Mouse (Mus musculus) heart, embryonic 14.5 days (tissue): ENCODE results near the gene Gm20431. TPM values are rescaled to one million over a fixed set of nuclear protein-coding genes. Genes with fewer than 3 reads are reported as not detected.

Experiments
- ATAC-seq: fragments of 200-750 bp; cut with Nextera tagmentation; 2 replicates; pipeline ENCODE4 v1.8.0; 2017; ENCODE audit warnings: low read depth, moderate TSS enrichment; ENCODE audit not compliant: insufficient number of reproducible peaks, insufficient read depth, low FRiP score
- H3K27ac ChIP-seq, 2 experiments: fragments of 200-500 bp in 1 of 2; fragments of 300-500 bp in 1 of 2; sonication (generic) in 1 of 2; replicated peaks in 1 of 2; 2 replicates each; pipeline ENCODE4 v1.5.1; 2012 to 2014; ENCODE audit warnings: low read depth in 2 of 2, low read length in 2 of 2, control low read depth in 1 of 2, mild to moderate bottlenecking in 1 of 2, mixed read lengths in 1 of 2; ENCODE audit not compliant: control insufficient read depth in 1 of 2, insufficient read depth in 1 of 2
- H3K27me3 ChIP-seq: fragments of 300-500 bp; sonication (generic); 2 replicates; pipeline ENCODE4 v1.6.1; 2014; ENCODE audit warnings: mild to moderate bottlenecking, low read length, control low read depth; ENCODE audit not compliant: control insufficient read depth, insufficient read depth
- H3K36me3 ChIP-seq: fragments of 300-500 bp; sonication (generic); 2 replicates; pipeline ENCODE4 v1.6.1; 2014; ENCODE audit warnings: mild to moderate bottlenecking, control low read depth, low read length, mixed read lengths; ENCODE audit not compliant: control insufficient read depth, insufficient read depth
- H3K4me1 ChIP-seq, 2 experiments: fragments of 200-500 bp in 1 of 2; fragments of 300-500 bp in 1 of 2; sonication (generic) in 1 of 2; 2 replicates each; pipeline ENCODE4 v1.6.1; 2012 to 2014; ENCODE audit warnings: low read length in 2 of 2, control low read depth in 1 of 2, mixed read lengths in 1 of 2; ENCODE audit not compliant: control insufficient read depth in 2 of 2, insufficient read depth in 2 of 2
- H3K4me2 ChIP-seq: fragments of 300-500 bp; sonication (generic); 2 replicates; pipeline ENCODE4 v1.6.1; 2014; ENCODE audit warnings: mild to moderate bottlenecking, low read length
- H3K4me3 ChIP-seq, 2 experiments: fragments of 200-500 bp in 1 of 2; fragments of 300-500 bp in 1 of 2; sonication (generic) in 1 of 2; 2 replicates each; pipeline ENCODE4 v1.5.1; 2012 to 2014; ENCODE audit warnings: low read length in 2 of 2, mild to moderate bottlenecking in 2 of 2, control low read depth in 1 of 2, low read depth in 1 of 2, moderate library complexity in 1 of 2; ENCODE audit not compliant: control insufficient read depth in 1 of 2, insufficient read depth in 1 of 2
- H3K9ac ChIP-seq: fragments of 300-500 bp; sonication (generic); 2 replicates; pipeline ENCODE4 v1.6.1; 2014; ENCODE audit warnings: mild to moderate bottlenecking, low read length
- H3K9me3 ChIP-seq: fragments of 300-500 bp; sonication (generic); 2 replicates; pipeline ENCODE4 v1.6.1; 2016; ENCODE audit warnings: low read length, control low read depth; ENCODE audit not compliant: control insufficient read depth
- WGBS: fragments of 180-500 bp; shearing (Covaris S2); extraction: QIAGEN DNeasy Blood & Tissue Kit; methylation state at CpG from one replicate; pipeline ENCODE4 v1.1.7; 2014; 5-methylcytosine and 5-hydroxymethylcytosine counted together
- polyA plus RNA-seq: library from polyadenylated mRNA; unstranded; fragments of >200 nt; fragmentation: Nextera tagmentation; extraction: Ambion mirVana; gene quantifications from 2 replicates; pipeline ENCODE4 v1.2.1, GENCODE M21; 2014

Gene Gm20431
- polyA plus RNA-seq, 1 experiment from 2014 or later: 0.19 TPM

DNA sequence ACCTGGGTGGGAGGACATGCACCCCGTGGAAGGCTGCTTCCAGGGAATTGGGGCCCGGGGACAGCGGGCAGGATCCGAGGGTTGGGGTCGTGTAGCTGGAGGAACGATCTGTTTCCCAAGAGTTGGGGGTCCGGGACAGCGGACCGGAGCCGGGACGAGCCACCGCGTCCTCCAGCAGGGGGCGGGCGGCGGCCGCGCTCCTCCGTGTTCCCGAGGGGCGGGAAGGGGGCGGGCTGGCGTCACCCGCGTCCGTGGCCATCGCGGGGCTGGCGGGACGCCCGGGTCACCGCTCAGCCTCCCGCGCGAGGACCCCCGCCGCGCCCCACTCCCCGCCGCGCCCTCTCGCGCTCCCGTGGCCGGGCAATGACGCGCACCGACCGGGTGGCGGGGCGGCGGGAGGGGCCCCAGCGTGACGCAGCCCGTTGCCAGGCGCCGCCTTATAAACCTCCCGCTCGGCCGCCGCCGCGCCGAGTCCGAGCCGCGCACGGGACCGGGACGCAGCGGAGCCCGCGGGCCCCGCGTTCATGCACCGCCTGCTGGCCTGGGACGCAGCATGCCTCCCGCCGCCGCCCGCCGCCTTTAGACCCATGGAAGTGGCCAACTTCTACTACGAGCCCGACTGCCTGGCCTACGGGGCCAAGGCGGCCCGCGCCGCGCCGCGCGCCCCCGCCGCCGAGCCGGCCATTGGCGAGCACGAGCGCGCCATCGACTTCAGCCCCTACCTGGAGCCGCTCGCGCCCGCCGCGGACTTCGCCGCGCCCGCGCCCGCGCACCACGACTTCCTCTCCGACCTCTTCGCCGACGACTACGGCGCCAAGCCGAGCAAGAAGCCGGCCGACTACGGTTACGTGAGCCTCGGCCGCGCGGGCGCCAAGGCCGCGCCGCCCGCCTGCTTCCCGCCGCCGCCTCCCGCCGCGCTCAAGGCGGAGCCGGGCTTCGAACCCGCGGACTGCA, 27.5 kb upstream of the Gm20431 start, which contains the start of gene Cebpb:
Gene Cebpb, plus strand, starts transcription at position 418 of the 954 bp plus-strand sequence.
- WGBS: under 1% methylated on average over 99 of the region's 147 CpGs
- H3K36me3 ChIP-seq: no peaks in the 10 kb centered on the region
- peak within 1 kb of the TSS; percentile 84 for H3K9ac ChIP-seq
- H3K9me3 ChIP-seq: no peaks in the 10 kb centered on the region
- H3K4me2 ChIP-seq: peak within 1 kb of the TSS; percentile 98
- peak within 1 kb of the TSS; percentile 56 to 79 for H3K27ac ChIP-seq
- ATAC-seq: peak; percentile 55
- H3K4me1 ChIP-seq: peaks cover 6 to 9% of the 10 kb centered on the region in 2 experiments; a peak in 3 of 4 replicates
- H3K27me3 ChIP-seq: 0 out of 2 replicates have a peak, but pooled peaks cover 9% of the 10 kb centered on the region
- H3K4me3 ChIP-seq: peak within 1 kb of the TSS; percentile 63 to 74

DNA sequence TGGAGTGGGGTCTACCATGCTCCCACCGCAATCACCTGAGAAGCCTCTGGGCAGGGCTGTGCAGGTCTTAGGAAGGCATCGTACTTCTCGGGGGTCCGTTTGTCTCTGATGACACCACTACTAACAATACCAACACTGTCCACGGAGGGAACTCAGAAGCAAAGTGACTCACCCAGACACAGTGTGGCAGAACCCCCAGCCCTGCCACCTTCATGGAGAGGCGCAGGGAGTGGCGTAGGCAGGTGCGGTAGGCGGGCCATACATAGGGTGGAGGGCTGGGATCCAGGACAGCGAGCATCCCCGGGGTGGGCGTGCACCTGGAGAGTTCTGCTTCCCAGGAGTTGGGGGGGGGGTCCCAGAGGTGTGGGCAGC, 26.8 kb upstream of the Gm20431 start:
- H3K27me3 ChIP-seq: 0 out of 2 replicates have a peak, but pooled peaks cover 9% of the 10 kb centered on the region
- H3K4me3 ChIP-seq: peak overlapping the region; percentile 63 to 74
- H3K9ac ChIP-seq: peak overlapping the region; percentile 84; the same call in 1 of the 2 replicates
- H3K27ac ChIP-seq: no peak overlapping the region
- peaks cover 6 to 9% of the 10 kb centered on the region in 2 experiments; a peak in 3 of 4 replicates for H3K4me1 ChIP-seq
- ATAC-seq: 0 out of 2 replicates have a peak, but pooled peaks have one; percentile 18
- H3K36me3 ChIP-seq: no peaks in the 10 kb centered on the region
- H3K4me2 ChIP-seq: peak overlapping the region; percentile 98
- WGBS: 31% methylated on average over 11 of the region's 12 CpGs
- H3K9me3 ChIP-seq: no peaks in the 10 kb centered on the region

DNA sequence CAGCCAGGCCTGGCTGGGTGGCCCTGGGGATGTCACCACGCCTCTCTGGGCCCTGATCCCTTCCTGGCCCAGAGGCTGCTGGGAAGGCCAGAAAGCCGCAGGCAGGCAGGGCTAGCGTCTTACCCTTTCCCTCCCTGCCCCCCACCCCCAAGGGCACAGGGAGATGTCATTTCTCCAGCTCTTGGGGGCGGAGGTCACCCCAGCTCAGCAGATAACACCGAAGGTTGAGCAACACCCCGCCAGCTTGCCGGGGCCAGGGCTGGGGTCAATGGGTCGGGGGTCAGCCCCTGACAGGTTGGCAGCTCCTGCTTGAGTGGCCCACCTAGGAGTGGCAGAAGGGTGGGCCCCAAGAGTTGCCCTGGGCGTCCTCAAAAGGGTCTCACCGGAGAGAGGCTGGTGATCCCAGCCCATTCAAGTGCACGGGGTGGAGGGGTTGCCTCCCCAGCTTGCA, 26.4 kb upstream of the Gm20431 start:
- Histone ChIP-seq H3K9me3 (no peaks in the 10 kb centered on the region), H3K4me3 (no peak overlapping the region), H3K9ac (no peak overlapping the region), H3K27ac (no peak overlapping the region), H3K4me2 (no peak overlapping the region), H3K27me3 (0 out of 2 replicates have a peak, but pooled peaks cover 9% of the 10 kb centered on the region), H3K36me3 (no peaks in the 10 kb centered on the region), H3K4me1 (peaks cover 6 to 9% of the 10 kb centered on the region in 2 experiments; a peak in 3 of 4 replicates)
- no peak for ATAC-seq
- 66% methylated on average over 11 of the region's 11 CpGs for WGBS

- Histone ChIP-seq H3K4me1 (peaks cover 6 to 9% of the 10 kb centered on the region in 2 experiments; a peak in 3 of 4 replicates), H3K9ac (no peak overlapping the region), H3K27ac (no peak overlapping the region), H3K9me3 (no peaks in the 10 kb centered on the region), H3K4me2 (no peak overlapping the region), H3K36me3 (no peaks in the 10 kb centered on the region), H3K4me3 (no peak overlapping the region), H3K27me3 (0 out of 2 replicates have a peak, but pooled peaks cover 9% of the 10 kb centered on the region)
- ATAC-seq: no peak
- WGBS: 96% methylated on average over 4 of the region's 4 CpGs
These were observed 25.9 kb upstream of the Gm20431 start for GRCm38 (mm10) chr2:167687250-167687586.

DNA sequence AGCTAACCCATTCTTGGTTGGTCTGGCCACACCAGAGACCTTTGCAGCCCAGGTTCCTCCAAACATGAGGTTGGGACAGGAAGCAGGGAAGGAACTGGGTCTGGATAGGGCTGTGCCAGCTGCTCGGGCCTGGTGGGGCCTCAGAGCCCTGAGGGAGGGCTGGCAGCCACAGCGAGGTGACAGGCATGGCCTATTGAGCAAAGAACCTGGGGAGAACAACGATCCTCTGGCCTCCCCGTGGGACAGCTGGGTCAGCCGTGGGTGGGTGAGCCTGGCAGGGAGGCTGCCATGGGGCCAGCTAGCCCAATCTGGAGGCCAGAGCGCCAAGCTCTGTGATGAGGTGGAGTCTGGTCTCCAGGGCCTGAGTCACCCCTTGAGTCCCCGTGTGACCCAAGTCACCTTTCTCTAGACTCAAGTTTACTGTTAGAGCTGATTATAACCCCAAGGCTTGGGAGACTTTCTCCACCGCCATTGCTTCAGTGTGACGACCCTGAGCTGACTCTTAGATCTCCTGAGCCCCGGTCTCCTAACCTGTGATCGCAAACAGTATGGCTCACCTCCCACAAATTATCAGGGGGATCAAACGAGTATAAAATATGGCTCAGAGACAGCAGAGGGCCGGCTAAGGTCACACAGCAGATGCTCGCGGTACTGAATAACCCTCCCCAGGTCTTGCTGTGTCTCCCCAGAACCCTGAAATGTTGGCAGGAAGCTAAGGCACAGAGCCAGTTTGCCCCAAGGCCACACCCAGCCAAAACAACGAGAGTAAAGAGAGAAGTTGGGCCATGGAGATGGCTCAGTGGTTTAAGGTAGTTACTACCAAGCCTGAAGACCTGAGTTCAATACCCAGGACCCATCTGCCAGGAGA, 25.3 kb upstream of the Gm20431 start:
- H3K36me3 ChIP-seq: no peaks in the 10 kb centered on the region
- 82% methylated on average over 16 of the region's 16 CpGs for WGBS
- no peak overlapping the region for H3K27ac ChIP-seq
- H3K4me1 ChIP-seq: peaks cover 6 to 9% of the 10 kb centered on the region in 2 experiments; a peak in 3 of 4 replicates
- 0 out of 2 replicates have a peak, but pooled peaks cover 9% of the 10 kb centered on the region for H3K27me3 ChIP-seq
- H3K4me3 ChIP-seq: no peak overlapping the region
- H3K4me2 ChIP-seq: no peak overlapping the region
- no peaks in the 10 kb centered on the region for H3K9me3 ChIP-seq
- no peak for ATAC-seq
- no peak overlapping the region for H3K9ac ChIP-seq

- Histone ChIP-seq H3K9me3 (no peaks in the 10 kb centered on the region), H3K27ac (no peak overlapping the region), H3K4me2 (no peak overlapping the region), H3K27me3 (0 out of 2 replicates have a peak, but pooled peaks cover 9% of the 10 kb centered on the region), H3K4me3 (no peak overlapping the region), H3K4me1 (peaks cover 4 to 5% of the 10 kb centered on the region in 2 experiments; a peak in 3 of 4 replicates), H3K36me3 (no peaks in the 10 kb centered on the region), H3K9ac (no peak overlapping the region)
- no peak for ATAC-seq
- 77% methylated on average over 3 of the region's 3 CpGs for WGBS
These were observed 24.6 kb upstream of the Gm20431 start for GRCm38 (mm10) chr2:167685865-167686264.

- Histone ChIP-seq H3K4me3 (no peak overlapping the region), H3K27ac (no peak overlapping the region), H3K9me3 (no peaks in the 10 kb centered on the region), H3K9ac (no peak overlapping the region), H3K4me2 (no peak overlapping the region), H3K27me3 (0 out of 2 replicates have a peak, but pooled peaks cover 9% of the 10 kb centered on the region), H3K4me1 (no peaks in the 10 kb centered on the region; a peak in 1 of 4 replicates), H3K36me3 (no peaks in the 10 kb centered on the region)
- ATAC-seq: no peak
- 8% methylated on average over 8 of the region's 8 CpGs for WGBS
These were observed 23.8 kb upstream of the Gm20431 start for GRCm38 (mm10) chr2:167685137-167685536.
